ENCODE assay signal across 11 mouse cellular contexts in the genomic region with DNA sequence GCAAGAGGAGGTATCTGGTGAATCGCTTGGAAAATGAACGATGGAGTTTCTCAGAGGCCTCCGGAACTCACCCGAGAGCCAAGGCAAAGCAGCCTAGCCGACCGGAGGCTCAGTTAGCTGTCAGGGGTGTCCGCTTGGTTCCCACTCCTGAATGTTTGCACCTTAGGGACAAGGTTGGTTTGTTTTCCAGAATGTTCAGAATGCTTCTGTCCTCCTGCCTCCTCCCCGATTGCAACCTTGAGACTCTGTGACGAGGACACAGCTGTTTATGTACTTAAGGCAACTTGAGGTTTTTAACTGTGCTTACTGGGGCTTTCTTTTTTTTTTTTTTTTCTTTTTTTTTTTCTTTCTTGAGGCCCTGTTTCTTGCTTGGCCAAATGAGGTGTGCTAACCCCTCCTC.
DNase-seq lines count a peak whose midpoint lies in the region; ATAC-seq lines count a peak whose summit lies in the region.
"Had no signal": no experiment of that assay in that cellular context is flagged by ENCODE, and none has a peak within 500 bp of the region (broad histone marks: within the 10 kb centered on the region; RNA-seq: fewer than 3 reads in every experiment).

No protein-coding gene starts in this region.

- no peak for ATAC-seq in megakaryocyte, adult 5-6 weeks (ENCODE audit: poor library complexity, severe bottlenecking)

- intact Hi-C loops in gastrocnemius, postnatal 36 days (cut with DNase I): no loop called here

- peak; percentile 23 for DNase-seq in adrenal gland, postnatal 14 days
- no peak for DNase-seq in adrenal gland, postnatal 36 days
- DNase-seq in gastrocnemius, adult 18-20 months (ENCODE audit: low spot score): peak; percentile 9
- no peak for DNase-seq in gastrocnemius, adult 8-10 months (ENCODE audit: low spot score in 2 of 2)
- DNase-seq in brain, adult 2 months (ENCODE audit: low read depth, low spot score): peak; percentile 10
- DNase-seq in gastrocnemius, postnatal 36 days: peak; percentile 12 to 27
- no peak for DNase-seq in left cerebral cortex, adult 8-10 months (ENCODE audit: low spot score in 2 of 2)
- DNase-seq: kidney, postnatal 14 days; lung, adult 18-20 months; thymus, adult 2 months had no signal

Comparison
In these comparisons a context has a peak if more than half of its experiments do, and no peak if none do; other contexts are left out.
1. DNase-seq: peak in adrenal gland, postnatal 14 days (single experiment), gastrocnemius, adult 18-20 months (single experiment), brain, adult 2 months (single experiment) and gastrocnemius, postnatal 36 days (2 of 2); none in adrenal gland, postnatal 36 days (0 of 2), gastrocnemius, adult 8-10 months (0 of 2) and left cerebral cortex, adult 8-10 months (0 of 2).